Mouse (Mus musculus): ENCODE results near the gene Bub1b.

GRCm38 (mm10) chr2:118673686-118674465, 75.9 kb downstream of the Bub1b start:
- TF ChIP-seq POLR2A (IDR thresholded peaks at IDR 0.05; ENCODE audit: insufficient read depth, low read depth, low read length): no peak
- TF ChIP-seq CTCF (IDR thresholded peaks at IDR 0.05; ENCODE audit: insufficient read depth, low read depth, low read length): no peak

Measured in olfactory bulb, adult 2 months (tissue).